In the genomic region with DNA sequence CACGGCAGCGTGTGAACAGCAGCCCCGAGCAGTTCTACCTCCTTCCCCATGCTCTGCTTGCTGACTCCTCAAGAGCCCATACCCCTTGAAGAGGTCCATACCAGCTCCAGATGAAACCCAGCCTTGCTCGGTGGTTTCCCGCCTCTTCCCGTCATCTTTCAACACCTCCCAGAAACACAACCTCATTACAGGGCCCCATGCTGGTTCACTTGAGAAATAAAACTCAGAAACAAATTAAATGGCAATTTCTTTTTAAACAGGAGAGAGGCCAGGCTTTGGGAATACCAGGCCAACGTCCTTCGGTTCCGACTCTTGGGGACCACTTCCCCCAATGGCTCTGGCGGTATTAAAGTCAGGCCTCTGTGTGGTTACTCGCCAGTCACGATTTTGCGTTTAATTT, we compare ENCODE assay signal across 19 mouse cellular contexts. TPM values are rescaled to one million over a fixed set of nuclear protein-coding genes. Genes with fewer than 3 reads are reported as not detected.
"Had no signal": no experiment of that assay in that cellular context is flagged by ENCODE, and none has a peak within 500 bp of the region (broad histone marks: within the 10 kb centered on the region; RNA-seq: fewer than 3 reads in every experiment).

No protein-coding gene starts in this region.

- H3K9ac ChIP-seq: lung, embryonic 14.5 days; midbrain, embryonic 12.5 days; neural tube, embryonic 12.5 days; stomach, embryonic 15.5 days had no signal

- H3K4me2 ChIP-seq: lung, embryonic 14.5 days; midbrain, embryonic 12.5 days; neural tube, embryonic 12.5 days; stomach, embryonic 15.5 days had no signal

- H3K27me3 ChIP-seq: midbrain, embryonic 12.5 days; neural tube, embryonic 12.5 days; stomach, embryonic 15.5 days had no signal

- ATAC-seq: midbrain, embryonic 16.5 days had no signal

- H3K36me3 ChIP-seq: midbrain, embryonic 10.5 days; midbrain, embryonic 12.5 days; neural tube, embryonic 12.5 days; stomach, embryonic 15.5 days had no signal

- H3K4me1 ChIP-seq: stomach, embryonic 15.5 days had no signal

- H3K4me3 ChIP-seq: midbrain, embryonic 10.5 days; midbrain, embryonic 12.5 days; neural tube, embryonic 12.5 days; stomach, embryonic 15.5 days had no signal

- DNase-seq: lung, adult 18-20 months; lung, embryonic 14.5 days; lung, postnatal 10 days; lung, postnatal 4 days; midbrain, embryonic 14.5 days; retina, postnatal 1 day; right cerebral cortex, adult 18-20 months; right cerebral cortex, postnatal 14 days; thymus, adult 2 months; thymus, postnatal 25 days; thymus, postnatal 4 days had no signal

- H3K9me3 ChIP-seq: midbrain, embryonic 10.5 days; midbrain, embryonic 12.5 days; neural tube, embryonic 12.5 days; stomach, embryonic 15.5 days had no signal

- H3K27ac ChIP-seq: midbrain, embryonic 10.5 days; midbrain, embryonic 12.5 days; neural tube, embryonic 12.5 days; stomach, embryonic 15.5 days; stomach, postnatal 0 days had no signal

RNA-seq across cellular contexts. Expression of a gene that starts 51.1 kb away (rescaled TPM):
- total RNA-seq: megakaryocyte-erythroid progenitor cell, adult 5-6 weeks; monocyte, adult 5-6 weeks had no signal
